Mouse (Mus musculus) midbrain, embryonic 13.5 days (tissue): Measurements from ENCODE around the gene Itm2b. TPM values are rescaled to one million over a fixed set of nuclear protein-coding genes. Genes with fewer than 3 reads are reported as not detected.

Experiments
- ATAC-seq: fragments of 200-750 bp; cut with Nextera tagmentation; 2 replicates; pipeline ENCODE4 v1.8.0; 2017; ENCODE audit warnings: mild to moderate bottlenecking, moderate TSS enrichment, moderate library complexity
- H3K27ac ChIP-seq: fragments of 300-500 bp; sonication (generic); 2 replicates; pipeline ENCODE4 v1.5.1; 2015; ENCODE audit warnings: inconsistent platforms, mild to moderate bottlenecking, moderate library complexity
- H3K27me3 ChIP-seq: fragments of 300-500 bp; sonication (generic); 2 replicates; pipeline ENCODE4 v1.6.1; 2015; ENCODE audit warnings: mild to moderate bottlenecking, inconsistent platforms
- H3K36me3 ChIP-seq: fragments of 300-500 bp; sonication (generic); 2 replicates; pipeline ENCODE4 v1.6.1; 2015; ENCODE audit warnings: mild to moderate bottlenecking, inconsistent platforms
- H3K4me1 ChIP-seq: fragments of 300-500 bp; sonication (generic); replicated peaks from 2 replicates; pipeline ENCODE4 v1.6.1; 2015; ENCODE audit warnings: inconsistent platforms
- H3K4me2 ChIP-seq: fragments of 300-500 bp; sonication (generic); replicated peaks from 2 replicates; pipeline ENCODE4 v1.6.1; 2015; ENCODE audit warnings: moderate library complexity, mild to moderate bottlenecking, inconsistent platforms
- H3K4me3 ChIP-seq: fragments of 300-500 bp; sonication (generic); replicated peaks from 2 replicates; pipeline ENCODE4 v1.5.1; 2015; ENCODE audit warnings: mild to moderate bottlenecking, inconsistent platforms
- H3K9ac ChIP-seq: fragments of 300-500 bp; sonication (generic); replicated peaks from 2 replicates; pipeline ENCODE4 v1.6.1; 2015; ENCODE audit warnings: mild to moderate bottlenecking, inconsistent platforms
- H3K9me3 ChIP-seq: fragments of 300-500 bp; sonication (generic); 2 replicates; pipeline ENCODE4 v1.6.1; 2016; ENCODE audit warnings: mild to moderate bottlenecking, inconsistent platforms
- WGBS: fragments of 180-500 bp; shearing (Covaris S2); methylation state at CpG from one replicate; pipeline ENCODE4 v1.1.7; 2015; 5-methylcytosine and 5-hydroxymethylcytosine counted together
- polyA plus RNA-seq: library from polyadenylated mRNA; unstranded; fragments of >200 nt; fragmentation: Nextera tagmentation; extraction: Ambion mirVana; gene quantifications from 2 replicates; pipeline ENCODE4 v1.2.1, GENCODE M21; 2015

The Itm2b gene
- polyA plus RNA-seq, 1 experiment from 2014 or later, result 449 TPM

GRCm38 (mm10) chr14:73410083-73410482, 25.0 kb upstream of the Itm2b start:
- H3K9ac ChIP-seq, result no peak overlapping the region
- no peaks in the 10 kb centered on the region for H3K4me1 ChIP-seq
- H3K36me3 ChIP-seq, result no peaks in the 10 kb centered on the region
- H3K9me3 ChIP-seq, result no peaks in the 10 kb centered on the region
- no peaks in the 10 kb centered on the region for H3K27me3 ChIP-seq
- no peak overlapping the region for H3K4me3 ChIP-seq
- 86% methylated on average over 3 of the region's 3 CpGs for WGBS
- H3K4me2 ChIP-seq, result no peak overlapping the region
- no peak overlapping the region for H3K27ac ChIP-seq
- ATAC-seq, result no peak

DNA sequence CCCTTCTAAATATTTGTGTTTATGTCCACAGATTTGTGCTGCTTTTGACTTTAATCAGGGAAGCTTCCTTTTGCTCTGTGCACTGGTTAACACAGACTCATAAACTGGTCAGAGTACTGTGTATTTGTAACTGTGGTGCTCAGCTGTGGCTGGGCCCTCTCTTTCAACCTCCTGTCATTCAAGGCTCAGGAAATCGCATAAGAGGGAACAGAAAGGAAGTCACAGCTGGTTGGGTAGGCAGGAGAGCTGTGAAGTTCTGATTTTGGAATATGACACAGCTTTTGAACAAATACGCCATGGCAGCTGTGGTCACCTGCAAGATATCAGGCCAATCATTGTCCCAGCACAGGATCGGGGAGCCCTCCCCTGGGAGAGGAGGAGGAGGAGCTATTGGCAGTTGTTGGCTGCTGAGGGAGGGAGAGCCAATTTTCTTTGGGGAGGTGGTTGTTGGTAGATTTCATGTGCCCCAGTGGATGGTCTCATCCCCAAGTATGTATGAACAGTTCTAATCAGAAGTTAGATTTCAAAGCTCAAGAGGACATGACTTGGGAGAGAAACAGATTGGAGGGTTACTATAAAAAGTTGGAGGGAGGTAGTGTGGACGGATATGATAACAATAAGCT, 23.2 kb upstream of the Itm2b start:
- no peak overlapping the region for H3K4me3 ChIP-seq
- no peaks in the 10 kb centered on the region for H3K4me1 ChIP-seq
- H3K27me3 ChIP-seq, result no peaks in the 10 kb centered on the region
- no peak overlapping the region for H3K27ac ChIP-seq
- ATAC-seq, result no peak
- H3K9me3 ChIP-seq, result no peaks in the 10 kb centered on the region
- no peak overlapping the region for H3K9ac ChIP-seq
- 89% methylated on average over 4 of the region's 4 CpGs for WGBS
- H3K36me3 ChIP-seq, result no peaks in the 10 kb centered on the region
- no peak overlapping the region for H3K4me2 ChIP-seq

GRCm38 (mm10) chr14:73404016-73404415, 18.9 kb upstream of the Itm2b start:
- no peak overlapping the region for H3K4me2 ChIP-seq
- 69% methylated on average over 3 of the region's 3 CpGs for WGBS
- H3K27me3 ChIP-seq, result no peaks in the 10 kb centered on the region
- no peak overlapping the region for H3K27ac ChIP-seq
- no peaks in the 10 kb centered on the region for H3K36me3 ChIP-seq
- H3K4me3 ChIP-seq, result no peak overlapping the region
- ATAC-seq, result no peak
- no peaks in the 10 kb centered on the region for H3K4me1 ChIP-seq
- H3K9me3 ChIP-seq, result no peaks in the 10 kb centered on the region
- H3K9ac ChIP-seq, result no peak overlapping the region

DNA sequence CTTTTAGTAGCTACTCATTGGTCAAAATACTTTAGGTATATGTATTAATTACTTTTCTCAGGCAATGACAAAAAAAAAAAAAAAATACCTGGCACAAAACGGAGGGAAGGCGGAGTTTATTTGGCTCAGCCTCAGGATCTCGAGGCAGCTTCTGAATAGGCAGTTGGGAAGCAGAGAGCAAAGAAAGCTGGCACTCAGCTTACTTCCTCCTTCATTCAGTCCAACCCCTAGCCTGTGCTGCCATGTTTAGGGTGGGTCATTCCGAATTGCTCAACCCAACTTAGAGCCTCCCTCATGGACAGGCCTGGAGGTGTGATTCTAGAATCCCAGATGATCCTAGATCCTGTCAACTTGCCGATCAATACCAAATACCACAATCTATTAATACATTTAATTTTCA, 18.3 kb upstream of the Itm2b start:
- Histone ChIP-seq H3K9ac (no peak overlapping the region), H3K4me1 (no peaks in the 10 kb centered on the region), H3K27me3 (no peaks in the 10 kb centered on the region), H3K4me3 (no peak overlapping the region), H3K27ac (no peak overlapping the region), H3K36me3 (no peaks in the 10 kb centered on the region), H3K9me3 (no peaks in the 10 kb centered on the region), H3K4me2 (no peak overlapping the region)
- no peak for ATAC-seq
- 83% methylated on average over 5 of the region's 5 CpGs for WGBS

GRCm38 (mm10) chr14:73402296-73403035, 17.4 kb upstream of the Itm2b start:
- H3K9ac ChIP-seq, result no peak overlapping the region
- H3K27ac ChIP-seq, result no peak overlapping the region
- no peak overlapping the region for H3K4me3 ChIP-seq
- no peaks in the 10 kb centered on the region for H3K4me1 ChIP-seq
- H3K36me3 ChIP-seq, result no peaks in the 10 kb centered on the region
- H3K27me3 ChIP-seq, result no peaks in the 10 kb centered on the region
- H3K9me3 ChIP-seq, result no peaks in the 10 kb centered on the region
- ATAC-seq, result no peak
- 85% methylated on average over 11 of the region's 11 CpGs for WGBS
- no peak overlapping the region for H3K4me2 ChIP-seq

GRCm38 (mm10) chr14:73401408-73401807, 16.3 kb upstream of the Itm2b start:
- H3K4me1 ChIP-seq, result no peaks in the 10 kb centered on the region
- no peaks in the 10 kb centered on the region for H3K27me3 ChIP-seq
- no peak overlapping the region for H3K4me3 ChIP-seq
- H3K4me2 ChIP-seq, result no peak overlapping the region
- no peaks in the 10 kb centered on the region for H3K9me3 ChIP-seq
- no peak overlapping the region for H3K27ac ChIP-seq
- H3K9ac ChIP-seq, result no peak overlapping the region
- 89% methylated on average over 3 of the region's 3 CpGs for WGBS
- no peaks in the 10 kb centered on the region for H3K36me3 ChIP-seq
- no peak for ATAC-seq

- no peaks in the 10 kb centered on the region for H3K4me1 ChIP-seq
- no peak overlapping the region for H3K4me3 ChIP-seq
- no peak for ATAC-seq
- no peaks in the 10 kb centered on the region for H3K9me3 ChIP-seq
- no peak overlapping the region for H3K4me2 ChIP-seq
- H3K36me3 ChIP-seq, result no peaks in the 10 kb centered on the region
- 23% methylated on average over 15 of the region's 15 CpGs for WGBS
- H3K27ac ChIP-seq, result no peak overlapping the region
- no peak overlapping the region for H3K9ac ChIP-seq
- no peaks in the 10 kb centered on the region for H3K27me3 ChIP-seq
Observed at GRCm38 (mm10) chr14:73399866-73400618, 15.0 kb upstream of the Itm2b start.

DNA sequence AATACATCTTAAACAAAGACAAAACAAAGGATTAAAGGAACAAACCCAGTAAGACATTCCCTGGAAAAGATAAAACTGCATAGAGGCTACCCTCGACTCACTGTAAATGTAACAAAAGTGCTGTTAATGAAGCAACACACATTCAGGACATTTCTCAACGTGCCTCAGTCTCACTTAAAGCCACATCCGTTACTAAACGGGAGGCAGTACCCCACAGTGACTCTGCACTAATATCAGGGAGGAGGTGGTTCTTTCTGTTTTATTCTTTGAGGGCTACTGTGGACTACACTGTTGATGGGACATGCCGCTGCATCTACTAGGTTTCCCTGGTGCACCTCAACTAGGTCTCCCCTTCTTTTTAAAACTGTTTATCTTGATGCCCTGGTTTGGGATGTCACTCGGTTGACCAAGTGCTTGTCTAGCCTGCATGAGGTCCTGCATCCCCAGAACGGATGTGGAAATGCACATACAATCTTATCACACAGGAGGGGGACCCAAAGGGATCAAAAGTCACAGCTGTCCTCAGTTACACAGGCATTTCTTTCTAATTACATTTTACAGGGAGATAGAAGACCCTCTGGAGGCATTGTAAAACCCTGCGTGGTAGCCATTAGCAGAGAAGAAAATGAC, 13.4 kb upstream of the Itm2b start:
- Histone ChIP-seq H3K4me2 (no peak overlapping the region), H3K4me1 (no peaks in the 10 kb centered on the region), H3K36me3 (no peaks in the 10 kb centered on the region), H3K27me3 (no peaks in the 10 kb centered on the region), H3K9me3 (no peaks in the 10 kb centered on the region), H3K9ac (no peak overlapping the region), H3K27ac (no peak overlapping the region), H3K4me3 (no peak overlapping the region)
- 75% methylated on average over 8 of the region's 8 CpGs for WGBS
- ATAC-seq, result no peak

DNA sequence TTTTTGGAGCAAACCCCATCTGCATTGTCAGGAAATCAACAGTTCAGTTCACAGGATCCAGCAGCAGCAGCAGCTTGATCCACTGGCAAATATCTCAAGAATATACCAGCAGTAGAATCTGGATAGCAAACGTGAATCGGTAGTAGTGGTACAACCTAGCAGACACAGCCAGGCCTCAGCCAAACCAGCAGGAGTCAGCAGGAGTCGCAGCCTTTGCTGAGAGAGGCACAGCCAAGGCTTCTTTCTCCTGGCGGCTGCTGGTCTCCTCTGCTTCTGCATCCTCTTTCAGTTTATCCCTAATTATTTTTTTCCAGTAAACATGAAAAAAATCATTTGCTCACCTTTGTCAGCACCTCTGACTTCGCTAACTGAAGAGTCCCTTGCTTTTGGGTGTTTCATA, 10.7 kb upstream of the Itm2b start:
- no peak overlapping the region for H3K4me2 ChIP-seq
- H3K9ac ChIP-seq, result no peak overlapping the region
- 53% methylated on average over 5 of the region's 5 CpGs for WGBS
- H3K9me3 ChIP-seq, result no peaks in the 10 kb centered on the region
- ATAC-seq, result no peak
- H3K4me3 ChIP-seq, result no peak overlapping the region
- H3K27me3 ChIP-seq, result no peaks in the 10 kb centered on the region
- H3K36me3 ChIP-seq, result no peaks in the 10 kb centered on the region
- no peak overlapping the region for H3K27ac ChIP-seq
- H3K4me1 ChIP-seq, result no peaks in the 10 kb centered on the region

GRCm38 (mm10) chr14:73394263-73395006, 9.3 kb upstream of the Itm2b start:
- H3K9ac ChIP-seq, result no peak overlapping the region
- no peaks in the 10 kb centered on the region for H3K4me1 ChIP-seq
- no peaks in the 10 kb centered on the region for H3K9me3 ChIP-seq
- no peak overlapping the region for H3K4me2 ChIP-seq
- no peak overlapping the region for H3K27ac ChIP-seq
- H3K36me3 ChIP-seq, result no peaks in the 10 kb centered on the region
- H3K27me3 ChIP-seq, result no peaks in the 10 kb centered on the region
- H3K4me3 ChIP-seq, result no peak overlapping the region
- no peak for ATAC-seq
- 86% methylated on average over 5 of the region's 5 CpGs for WGBS

DNA sequence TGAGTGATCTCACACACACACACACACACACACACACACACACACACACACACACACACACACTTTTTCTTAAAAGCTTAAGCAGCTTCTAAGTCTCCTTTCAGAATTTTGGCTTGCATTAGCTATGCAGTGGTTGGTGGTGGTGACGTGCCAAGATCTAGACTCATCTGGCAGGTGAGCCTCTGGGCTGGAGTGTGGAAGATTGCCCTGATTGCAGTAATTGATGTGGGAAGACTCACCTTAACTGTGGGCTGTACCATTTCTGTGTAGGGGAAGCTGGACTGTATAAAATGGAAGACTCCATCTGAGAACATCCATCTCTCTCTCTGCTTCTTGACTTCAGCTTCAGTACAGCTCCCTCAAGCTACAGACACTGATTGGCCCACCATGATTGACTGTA, 6.4 kb upstream of the Itm2b start:
- Histone ChIP-seq H3K4me2 (no peak overlapping the region), H3K4me1 (no peaks in the 10 kb centered on the region), H3K27ac (no peak overlapping the region), H3K36me3 (no peaks in the 10 kb centered on the region), H3K4me3 (no peak overlapping the region), H3K27me3 (no peaks in the 10 kb centered on the region), H3K9ac (no peak overlapping the region), H3K9me3 (no peaks in the 10 kb centered on the region)
- 91% methylated on average over 1 of the region's 1 CpGs for whole genome bisulfite sequencing
- no peak for ATAC-seq
